Mouse (Mus musculus) heart, embryonic 14.5 days (tissue): ENCODE measurements around the gene Gm5269. TPM values are rescaled to one million over a fixed set of nuclear protein-coding genes. Genes with fewer than 3 reads are reported as not detected.
A peak's percentile ranks its signal among the peaks of the same experiment; 100 is the strongest.

Experiments
- ATAC-seq: fragments of 200-750 bp; cut with Nextera tagmentation; 2 replicates; pipeline ENCODE4 v1.8.0; 2017; ENCODE audit warnings: low read depth, moderate TSS enrichment; ENCODE audit not compliant: insufficient number of reproducible peaks, insufficient read depth, low FRiP score
- H3K27ac ChIP-seq, 2 experiments: fragments of 200-500 bp in 1 of 2; fragments of 300-500 bp in 1 of 2; sonication (generic) in 1 of 2; replicated peaks in 1 of 2; 2 replicates each; pipeline ENCODE4 v1.5.1; 2012 to 2014; ENCODE audit warnings: low read depth in 2 of 2, low read length in 2 of 2, control low read depth in 1 of 2, mild to moderate bottlenecking in 1 of 2, mixed read lengths in 1 of 2; ENCODE audit not compliant: control insufficient read depth in 1 of 2, insufficient read depth in 1 of 2
- H3K27me3 ChIP-seq: fragments of 300-500 bp; sonication (generic); 2 replicates; pipeline ENCODE4 v1.6.1; 2014; ENCODE audit warnings: mild to moderate bottlenecking, low read length, control low read depth; ENCODE audit not compliant: control insufficient read depth, insufficient read depth
- H3K36me3 ChIP-seq: fragments of 300-500 bp; sonication (generic); 2 replicates; pipeline ENCODE4 v1.6.1; 2014; ENCODE audit warnings: mild to moderate bottlenecking, control low read depth, low read length, mixed read lengths; ENCODE audit not compliant: control insufficient read depth, insufficient read depth
- H3K4me1 ChIP-seq, 2 experiments: fragments of 200-500 bp in 1 of 2; fragments of 300-500 bp in 1 of 2; sonication (generic) in 1 of 2; 2 replicates each; pipeline ENCODE4 v1.6.1; 2012 to 2014; ENCODE audit warnings: low read length in 2 of 2, control low read depth in 1 of 2, mixed read lengths in 1 of 2; ENCODE audit not compliant: control insufficient read depth in 2 of 2, insufficient read depth in 2 of 2
- H3K4me2 ChIP-seq: fragments of 300-500 bp; sonication (generic); 2 replicates; pipeline ENCODE4 v1.6.1; 2014; ENCODE audit warnings: mild to moderate bottlenecking, low read length
- H3K4me3 ChIP-seq, 2 experiments: fragments of 200-500 bp in 1 of 2; fragments of 300-500 bp in 1 of 2; sonication (generic) in 1 of 2; 2 replicates each; pipeline ENCODE4 v1.5.1; 2012 to 2014; ENCODE audit warnings: low read length in 2 of 2, mild to moderate bottlenecking in 2 of 2, control low read depth in 1 of 2, low read depth in 1 of 2, moderate library complexity in 1 of 2; ENCODE audit not compliant: control insufficient read depth in 1 of 2, insufficient read depth in 1 of 2
- H3K9ac ChIP-seq: fragments of 300-500 bp; sonication (generic); 2 replicates; pipeline ENCODE4 v1.6.1; 2014; ENCODE audit warnings: mild to moderate bottlenecking, low read length
- H3K9me3 ChIP-seq: fragments of 300-500 bp; sonication (generic); 2 replicates; pipeline ENCODE4 v1.6.1; 2016; ENCODE audit warnings: low read length, control low read depth; ENCODE audit not compliant: control insufficient read depth
- WGBS: fragments of 180-500 bp; shearing (Covaris S2); extraction: QIAGEN DNeasy Blood & Tissue Kit; methylation state at CpG from one replicate; pipeline ENCODE4 v1.1.7; 2014; 5-methylcytosine and 5-hydroxymethylcytosine counted together
- polyA plus RNA-seq: library from polyadenylated mRNA; unstranded; fragments of >200 nt; fragmentation: Nextera tagmentation; extraction: Ambion mirVana; gene quantifications from 2 replicates; pipeline ENCODE4 v1.2.1, GENCODE M21; 2014

Gm5269 gene
- polyA plus RNA-seq, 1 experiment from 2014 or later = not detected

GRCm38 (mm10) chr1:45877463-45877862, 12.6 kb downstream of the Gm5269 start:
- Histone ChIP-seq H3K4me2 (no peak overlapping the region), H3K27ac (no peak overlapping the region), H3K4me1 (no peaks in the 10 kb centered on the region), H3K27me3 (no peaks in the 10 kb centered on the region), H3K9me3 (no peaks in the 10 kb centered on the region), H3K9ac (no peak overlapping the region), H3K36me3 (no peaks in the 10 kb centered on the region), H3K4me3 (no peak overlapping the region)
- ATAC-seq = no peak
- 79% methylated on average over 3 of the region's 3 CpGs for WGBS

GRCm38 (mm10) chr1:45876450-45877198, 13.4 kb downstream of the Gm5269 start:
- Histone ChIP-seq H3K4me1 (no peaks in the 10 kb centered on the region), H3K9me3 (no peaks in the 10 kb centered on the region), H3K27ac (no peak overlapping the region), H3K27me3 (no peaks in the 10 kb centered on the region), H3K4me2 (no peak overlapping the region), H3K9ac (no peak overlapping the region), H3K4me3 (no peak overlapping the region), H3K36me3 (no peaks in the 10 kb centered on the region)
- ATAC-seq = no peak
- 89% methylated on average over 6 of the region's 6 CpGs for WGBS

GRCm38 (mm10) chr1:45875640-45876039, 14.4 kb downstream of the Gm5269 start:
- no peaks in the 10 kb centered on the region for H3K36me3 ChIP-seq
- H3K27ac ChIP-seq = no peak overlapping the region
- ATAC-seq = no peak
- WGBS = 61% methylated on average over 2 of the region's 2 CpGs
- no peaks in the 10 kb centered on the region for H3K27me3 ChIP-seq
- no peak overlapping the region for H3K4me3 ChIP-seq
- H3K4me1 ChIP-seq = no peaks in the 10 kb centered on the region
- H3K4me2 ChIP-seq = no peak overlapping the region
- H3K9ac ChIP-seq = no peak overlapping the region
- H3K9me3 ChIP-seq = no peaks in the 10 kb centered on the region

DNA sequence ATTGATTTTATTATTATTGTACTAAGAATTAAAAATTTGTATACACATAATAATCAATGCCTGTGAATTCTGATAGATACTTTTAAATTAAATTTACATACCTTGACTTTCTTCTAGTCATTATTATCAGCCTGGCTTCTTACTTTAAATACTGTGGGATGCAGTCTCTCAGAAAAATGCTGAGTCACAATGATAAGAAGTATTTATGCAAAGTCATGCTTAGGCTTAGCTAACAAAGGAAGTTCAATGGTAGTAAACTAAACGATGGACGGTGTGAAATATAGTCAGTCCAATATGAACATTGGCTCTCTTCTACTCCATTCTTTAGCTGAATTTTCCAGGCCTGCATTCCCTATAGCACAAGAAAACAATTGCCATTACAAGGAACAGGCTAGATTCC, 16.8 kb downstream of the Gm5269 start:
- Histone ChIP-seq H3K27ac (no peak overlapping the region), H3K4me3 (no peak overlapping the region), H3K36me3 (no peaks in the 10 kb centered on the region), H3K4me2 (no peak overlapping the region), H3K27me3 (no peaks in the 10 kb centered on the region), H3K9me3 (no peaks in the 10 kb centered on the region), H3K4me1 (peaks cover 0 to under 1% of the 10 kb centered on the region in 2 experiments; a peak in 2 of 4 replicates), H3K9ac (no peak overlapping the region)
- WGBS = 84% methylated on average over 2 of the region's 2 CpGs
- no peak for ATAC-seq

GRCm38 (mm10) chr1:45868479-45869137, 21.5 kb downstream of the Gm5269 start:
- Histone ChIP-seq H3K9me3 (no peaks in the 10 kb centered on the region), H3K4me1 (peaks cover 12 to 36% of the 10 kb centered on the region in 2 experiments), H3K27me3 (no peaks in the 10 kb centered on the region), H3K36me3 (no peaks in the 10 kb centered on the region), H3K4me2 (no peak overlapping the region), H3K4me3 (no peak overlapping the region), H3K27ac (no peak overlapping the region), H3K9ac (no peak overlapping the region)
- WGBS = 56% methylated on average over 3 of the region's 3 CpGs
- ATAC-seq = no peak

DNA sequence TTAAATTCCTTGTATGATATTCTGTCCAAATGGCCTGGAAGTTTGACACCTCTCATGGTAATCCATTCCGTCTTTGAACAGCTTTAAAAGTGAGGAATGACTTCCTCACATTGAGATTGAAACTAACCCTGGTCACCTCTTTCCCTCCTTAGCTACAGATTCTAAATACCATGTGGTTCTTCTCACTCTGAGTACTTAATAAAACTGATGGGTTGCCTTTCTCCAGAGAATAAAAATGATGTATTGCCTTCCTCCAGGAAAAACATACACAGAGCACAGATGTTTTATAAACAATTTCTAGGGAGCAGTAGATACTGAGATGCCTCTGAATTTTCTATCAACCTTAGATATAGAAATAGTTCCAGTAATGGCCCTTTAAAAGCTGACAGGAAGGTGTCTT, 22.0 kb downstream of the Gm5269 start:
- no peak for ATAC-seq
- H3K9me3 ChIP-seq = no peaks in the 10 kb centered on the region
- H3K36me3 ChIP-seq = no peaks in the 10 kb centered on the region
- no peaks in the 10 kb centered on the region for H3K27me3 ChIP-seq
- H3K4me2 ChIP-seq = no peak overlapping the region
- peaks cover 12 to 36% of the 10 kb centered on the region in 2 experiments for H3K4me1 ChIP-seq
- WGBS = 80% methylated on average over 1 of the region's 1 CpGs
- no peak overlapping the region for H3K27ac ChIP-seq
- H3K4me3 ChIP-seq = no peak overlapping the region
- no peak overlapping the region for H3K9ac ChIP-seq

GRCm38 (mm10) chr1:45866288-45867018, 23.6 kb downstream of the Gm5269 start:
- WGBS = 64% methylated on average over 3 of the region's 3 CpGs
- Histone ChIP-seq H3K4me3 (no peak overlapping the region), H3K4me1 (peaks cover 12 to 36% of the 10 kb centered on the region in 2 experiments), H3K4me2 (no peak overlapping the region), H3K27me3 (no peaks in the 10 kb centered on the region), H3K9me3 (no peaks in the 10 kb centered on the region), H3K27ac (peak overlapping the region in 1 of 2 experiments; percentile 21; a peak in 2 of 4 replicates), H3K9ac (no peak overlapping the region), H3K36me3 (no peaks in the 10 kb centered on the region)
- ATAC-seq = peak; percentile 56; the same call in 1 of the 2 replicates
